Mouse (Mus musculus): Measurements from ENCODE around the gene Abtb2. TPM values are rescaled to one million over a fixed set of nuclear protein-coding genes. Genes with fewer than 3 reads are reported as not detected.

Gene Abtb2
- total and polyA plus RNA-seq, 3 experiments = 0.12 to 0.13 TPM; not detected in 1

GRCm38 (mm10) chr2:103696177-103696576 lies 130.1 kb downstream of the Abtb2 start:
- Histone ChIP-seq H3K27ac (ENCODE audit: control insufficient read depth, low read depth, low read length) (no peak overlapping the region), H3K9ac (ENCODE audit: control insufficient read depth, low read depth, low read length, poor library complexity, severe bottlenecking) (no peak overlapping the region), H3K4me3 (ENCODE audit: control insufficient read depth in 1 of 2, insufficient read depth in 1 of 2, low read depth in 2 of 2, low read length in 2 of 2) (no peak overlapping the region), H3K4me1 (ENCODE audit: control insufficient read depth in 1 of 2, insufficient read depth in 2 of 2, low read length in 2 of 2) (no peaks in the 10 kb centered on the region), H3K9me3 (replicated peaks; ENCODE audit: insufficient read depth, low read length) (no peaks in the 10 kb centered on the region), H3K27me3 (ENCODE audit: control insufficient read depth in 1 of 2, insufficient read depth in 2 of 2, low read length in 2 of 2) (peaks cover 0 to 3% of the 10 kb centered on the region in 2 experiments; a peak in 1 of 4 replicates), H3K79me2 (ENCODE audit: control insufficient read depth, insufficient read depth, low read length, poor library complexity) (no peaks in the 10 kb centered on the region), H3K36me3 (ENCODE audit: control insufficient read depth in 1 of 2, insufficient read depth in 2 of 2, low read length in 2 of 2) (no peaks in the 10 kb centered on the region)
- DNase-seq (ENCODE audit: low read depth, low spot score) = no peak
- TF ChIP-seq HCFC1 (IDR thresholded peaks at IDR 0.05; ENCODE audit: low read depth, low read length) = no peak
- TF ChIP-seq ELF1 (IDR thresholded peaks at IDR 0.05; ENCODE audit: low read depth, low read length) = no peak
- no peak for TF ChIP-seq JUND (IDR thresholded peaks at IDR 0.05; ENCODE audit: low read depth, low read length)
- no peak for TF ChIP-seq GABPA (IDR thresholded peaks at IDR 0.05; ENCODE audit: low read depth, low read length)
- no peak for TF ChIP-seq RAD21 (IDR thresholded peaks at IDR 0.05; ENCODE audit: low read depth, low read length)
- TF ChIP-seq RCOR1 (IDR thresholded peaks at IDR 0.05; ENCODE audit: low read depth, low read length) = no peak

- no peak overlapping the region for H3K27ac ChIP-seq (ENCODE audit: control insufficient read depth, low read depth, low read length)
- no peaks in the 10 kb centered on the region for H3K79me2 ChIP-seq (ENCODE audit: control insufficient read depth, insufficient read depth, low read length, poor library complexity)
- no peaks in the 10 kb centered on the region; a peak in 2 of 4 replicates for H3K4me1 ChIP-seq (ENCODE audit: control insufficient read depth in 1 of 2, insufficient read depth in 2 of 2, low read length in 2 of 2)
- no peaks in the 10 kb centered on the region for H3K9me3 ChIP-seq (replicated peaks; ENCODE audit: insufficient read depth, low read length)
- H3K27me3 ChIP-seq (ENCODE audit: control insufficient read depth in 1 of 2, insufficient read depth in 2 of 2, low read length in 2 of 2) = peaks cover 0 to 3% of the 10 kb centered on the region in 2 experiments; a peak in 1 of 4 replicates
- no peak overlapping the region for H3K4me3 ChIP-seq (ENCODE audit: control insufficient read depth in 1 of 2, insufficient read depth in 1 of 2, low read depth in 2 of 2, low read length in 2 of 2)
- no peak for DNase-seq (ENCODE audit: low read depth, low spot score)
- peak; percentile 47 for TF ChIP-seq SMC3 (IDR thresholded peaks at IDR 0.05; ENCODE audit: low read depth, low read length)
- TF ChIP-seq UBTF (IDR thresholded peaks at IDR 0.05; ENCODE audit: borderline replicate concordance, insufficient read depth, low read depth, low read length) = no peak
- TF ChIP-seq CTCF (IDR thresholded peaks at IDR 0.05 in 2 of 3, conservative IDR thresholded peaks at IDR 0.05 in 1 of 3; ENCODE audit: control insufficient read depth in 1 of 3, insufficient read depth in 1 of 3, low read depth in 2 of 3, low read length in 3 of 3, poor library complexity in 1 of 3, severe bottlenecking in 1 of 3) = peak in 2 of 3 experiments; percentile 22 to 24; a peak in 2 of 6 replicates
- peak; percentile 16; the same call in 1 of the 2 replicates for TF ChIP-seq RAD21 (IDR thresholded peaks at IDR 0.05; ENCODE audit: low read depth, low read length)
- H3K36me3 ChIP-seq (ENCODE audit: control insufficient read depth in 1 of 2, insufficient read depth in 2 of 2, low read length in 2 of 2) = no peaks in the 10 kb centered on the region
- no peak overlapping the region for H3K9ac ChIP-seq (ENCODE audit: control insufficient read depth, low read depth, low read length, poor library complexity, severe bottlenecking)
Observed at GRCm38 (mm10) chr2:103700514-103700913, 134.4 kb downstream of the Abtb2 start.

GRCm38 (mm10) chr2:103703336-103703735 lies 137.2 kb downstream of the Abtb2 start:
- H3K9ac ChIP-seq (ENCODE audit: control insufficient read depth, low read depth, low read length, poor library complexity, severe bottlenecking) = no peak overlapping the region
- H3K79me2 ChIP-seq (ENCODE audit: control insufficient read depth, insufficient read depth, low read length, poor library complexity) = no peaks in the 10 kb centered on the region
- H3K9me3 ChIP-seq (replicated peaks; ENCODE audit: insufficient read depth, low read length) = no peaks in the 10 kb centered on the region
- peaks cover 0 to 9% of the 10 kb centered on the region in 2 experiments; a peak in 2 of 4 replicates for H3K36me3 ChIP-seq (ENCODE audit: control insufficient read depth in 1 of 2, insufficient read depth in 2 of 2, low read length in 2 of 2)
- no peak overlapping the region for H3K4me3 ChIP-seq (ENCODE audit: control insufficient read depth in 1 of 2, insufficient read depth in 1 of 2, low read depth in 2 of 2, low read length in 2 of 2)
- no peak for DNase-seq (ENCODE audit: low read depth, low spot score)
- H3K27me3 ChIP-seq (ENCODE audit: control insufficient read depth in 1 of 2, insufficient read depth in 2 of 2, low read length in 2 of 2) = peaks cover 0 to 3% of the 10 kb centered on the region in 2 experiments; a peak in 1 of 4 replicates
- H3K27ac ChIP-seq (ENCODE audit: control insufficient read depth, low read depth, low read length) = no peak overlapping the region
- TF ChIP-seq HCFC1 (IDR thresholded peaks at IDR 0.05; ENCODE audit: low read depth, low read length) (no peak), USF2 (IDR thresholded peaks at IDR 0.05; ENCODE audit: borderline replicate concordance in 1 of 2, insufficient read depth in 1 of 2, low read depth in 1 of 2, low read length in 2 of 2) (no peak), CHD2 (IDR thresholded peaks at IDR 0.05; ENCODE audit: low read length) (no peak), ZKSCAN1 (IDR thresholded peaks at IDR 0.05; ENCODE audit: low read depth, low read length) (no peak), CTCF (IDR thresholded peaks at IDR 0.05 in 2 of 3, conservative IDR thresholded peaks at IDR 0.05 in 1 of 3; ENCODE audit: control insufficient read depth in 1 of 3, insufficient read depth in 1 of 3, low read depth in 2 of 3, low read length in 3 of 3, poor library complexity in 1 of 3, severe bottlenecking in 1 of 3) (no peak), MAFK (IDR thresholded peaks at IDR 0.05; ENCODE audit: borderline replicate concordance, low read depth, low read length) (no peak), EP300 (IDR thresholded peaks at IDR 0.05; ENCODE audit: low read depth in 1 of 2, low read length in 2 of 2) (no peak), MYB (IDR thresholded peaks at IDR 0.05; ENCODE audit: low read depth, low read length) (no peak), UBTF (IDR thresholded peaks at IDR 0.05; ENCODE audit: borderline replicate concordance, insufficient read depth, low read depth, low read length) (no peak), TBP (IDR thresholded peaks at IDR 0.05; ENCODE audit: low read depth, low read length) (no peak), ELF1 (IDR thresholded peaks at IDR 0.05; ENCODE audit: low read depth, low read length) (no peak), POLR2AphosphoS2 (IDR thresholded peaks at IDR 0.05; ENCODE audit: low read length) (no peak), MAZ (IDR thresholded peaks at IDR 0.05; ENCODE audit: low read depth, low read length) (no peak), ZC3H11A (IDR thresholded peaks at IDR 0.05; ENCODE audit: low read depth, low read length) (no peak), RAD21 (IDR thresholded peaks at IDR 0.05; ENCODE audit: low read depth, low read length) (no peak)
- peaks cover 0 to 18% of the 10 kb centered on the region in 2 experiments; a peak in 3 of 4 replicates for H3K4me1 ChIP-seq (ENCODE audit: control insufficient read depth in 1 of 2, insufficient read depth in 2 of 2, low read length in 2 of 2)

Data from MEL (cell line).